Mouse (Mus musculus) stomach, postnatal 0 days (tissue): ENCODE measurements at regions not wholly inside any gene's neighbourhood (a gene's known extent, or its start where the extent isn't known, plus 50 kb on each side); places are given as distances from the start of the nearest gene placed in this dataset.

Source experiments
- CTCF ChIP-seq: IDR thresholded peaks from 2 replicates; pipeline ENCODE4 v1.5.1; 2016; ENCODE audit warnings: antibody characterized with exemption, low read depth, mild to moderate bottlenecking, moderate library complexity
- EP300 ChIP-seq: optimal IDR thresholded peaks from 2 replicates; pipeline ENCODE3; 2016; ENCODE audit warnings: antibody characterized with exemption

DNA sequence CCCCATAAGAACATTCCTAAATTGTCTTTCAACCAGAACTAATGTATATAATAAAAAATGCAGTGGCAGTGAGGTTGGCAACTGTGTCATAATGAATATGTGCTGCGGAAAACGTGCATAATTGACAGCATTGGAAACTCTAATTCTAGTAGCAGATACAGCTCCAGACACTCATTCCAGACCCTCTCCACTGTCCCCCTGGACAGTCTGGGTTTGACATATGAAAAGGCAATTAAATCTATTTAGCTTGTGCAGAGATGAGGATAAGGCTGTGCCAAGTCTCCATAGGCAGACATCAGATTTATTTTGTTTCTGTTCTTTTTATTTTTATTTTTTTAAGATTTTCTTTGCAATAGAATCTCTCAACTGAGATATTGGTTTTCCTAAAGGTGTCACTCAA is 392.3 kb downstream of the Lrriq3 start:
- TF ChIP-seq CTCF (no peak), EP300 (no peak)
